Mouse (Mus musculus): ENCODE results near the gene Map9. TPM values are rescaled to one million over a fixed set of nuclear protein-coding genes. Genes with fewer than 3 reads are reported as not detected.

Gene Map9
- 11.7 TPM for polyA plus RNA-seq (2014; fragmentation: Illumina TruSeq; extraction: RNeasy Lipid Tissue Mini Kit (QIAGEN cat#74804))

GRCm38 (mm10) chr3:82357797-82358524 lies at the start of gene Map9:
Gene Map9 (plus strand): TSS chr3:82358044.

Other genes starting within 250 kb of the Map9 start
- 146 TPM for gene Gucy1a1, start 212.3 kb upstream of the Map9 start, polyA plus RNA-seq (2014; fragmentation: Illumina TruSeq; extraction: RNeasy Lipid Tissue Mini Kit (QIAGEN cat#74804))
- not detected for gene Npy2r, start 190.0 kb downstream of the Map9 start, polyA plus RNA-seq (2014; fragmentation: Illumina TruSeq; extraction: RNeasy Lipid Tissue Mini Kit (QIAGEN cat#74804))

Measured in ovary, adult 10 weeks (tissue).